Mouse (Mus musculus) T-helper 1 cell (primary cell): ENCODE results near the gene Fam102a.

ENCODE experiments used
- in situ Hi-C: fragments of 300-600 bp; cut with MboI, MseI; formaldehyde crosslinking; loops from one replicate; pipeline ENCODE4 v1.15.1; 2025; ENCODE audit warnings: high pct_unique_total_duplicates

The Fam102a gene

GRCm38 (mm10) chr2:32607262-32607947 is 72.3 kb downstream of the Fam102a start:
- in situ Hi-C loops, result loop anchor here (10.0 kb wide), 1 partner anchor 973 kb away; no protein-coding TSS in a partner anchor

DNA sequence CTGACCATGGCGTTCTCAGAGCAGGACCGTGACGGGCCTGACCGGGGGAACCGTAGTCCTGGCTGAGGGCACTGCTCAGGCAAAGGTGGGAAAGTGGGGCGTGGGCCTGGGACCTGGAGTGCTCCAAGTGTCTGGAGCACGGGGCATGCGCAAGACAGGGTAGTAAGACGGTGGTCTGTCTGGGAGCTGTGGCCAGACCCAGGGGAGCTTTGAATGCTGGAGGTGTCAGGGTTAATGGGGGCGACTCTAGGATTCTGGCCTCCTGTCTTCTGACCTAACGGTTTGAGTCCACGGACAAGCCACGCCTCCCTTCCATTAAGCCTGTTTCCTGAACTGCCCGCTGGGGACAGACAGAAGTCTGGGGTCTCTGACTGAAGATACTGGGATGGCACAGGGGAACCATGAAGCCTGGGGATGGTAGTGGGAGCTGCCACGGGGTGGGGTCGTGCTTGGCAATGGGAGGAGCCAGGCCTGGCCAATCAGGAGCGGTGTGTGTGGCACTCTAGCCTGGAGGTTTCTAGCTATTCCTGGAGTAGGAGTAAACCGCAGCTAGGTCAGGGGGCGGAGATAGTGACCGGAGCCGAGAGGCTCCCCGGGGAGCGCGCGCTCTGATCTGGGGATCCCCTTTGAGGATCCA is 73.1 kb downstream of the Fam102a start:
- in situ Hi-C loops, result loop anchor here (10.0 kb wide), 1 partner anchor 973 kb away; no protein-coding TSS in a partner anchor

DNA sequence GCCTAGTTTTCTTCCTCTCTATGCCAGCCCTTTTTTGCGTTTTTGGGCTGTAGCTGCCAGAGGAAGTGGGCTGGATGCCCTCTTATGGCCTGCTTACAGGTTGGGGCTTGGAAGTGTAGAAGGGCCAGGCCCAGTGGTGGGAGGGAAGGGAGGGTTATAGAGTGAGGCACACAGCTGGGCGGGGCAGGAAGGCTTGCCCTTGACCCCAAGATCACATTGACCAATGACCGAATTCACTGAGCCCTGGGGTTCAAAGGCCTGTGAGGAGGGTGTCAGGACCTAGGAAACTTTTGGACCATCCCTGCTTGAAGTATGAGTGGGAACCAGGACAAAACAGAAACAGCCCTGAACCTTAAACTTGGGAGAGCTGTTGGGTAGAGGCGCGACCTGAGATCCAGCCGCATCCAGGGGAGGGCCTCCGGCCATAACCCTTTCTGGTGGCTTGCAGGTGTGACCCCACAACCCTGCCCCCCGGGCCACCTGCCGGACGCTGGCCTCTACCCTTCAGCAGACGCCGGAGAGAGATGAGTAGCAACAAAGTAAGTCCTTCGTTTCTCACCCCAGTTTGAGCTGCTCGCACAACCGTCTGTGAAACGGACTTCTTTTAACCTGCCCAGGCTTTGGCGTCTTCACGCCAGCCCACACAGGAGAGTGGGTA is 73.8 kb downstream of the Fam102a start:
- in situ Hi-C loops, result loop anchor here (10.0 kb wide), 1 partner anchor 974 kb away; no protein-coding TSS in a partner anchor

DNA sequence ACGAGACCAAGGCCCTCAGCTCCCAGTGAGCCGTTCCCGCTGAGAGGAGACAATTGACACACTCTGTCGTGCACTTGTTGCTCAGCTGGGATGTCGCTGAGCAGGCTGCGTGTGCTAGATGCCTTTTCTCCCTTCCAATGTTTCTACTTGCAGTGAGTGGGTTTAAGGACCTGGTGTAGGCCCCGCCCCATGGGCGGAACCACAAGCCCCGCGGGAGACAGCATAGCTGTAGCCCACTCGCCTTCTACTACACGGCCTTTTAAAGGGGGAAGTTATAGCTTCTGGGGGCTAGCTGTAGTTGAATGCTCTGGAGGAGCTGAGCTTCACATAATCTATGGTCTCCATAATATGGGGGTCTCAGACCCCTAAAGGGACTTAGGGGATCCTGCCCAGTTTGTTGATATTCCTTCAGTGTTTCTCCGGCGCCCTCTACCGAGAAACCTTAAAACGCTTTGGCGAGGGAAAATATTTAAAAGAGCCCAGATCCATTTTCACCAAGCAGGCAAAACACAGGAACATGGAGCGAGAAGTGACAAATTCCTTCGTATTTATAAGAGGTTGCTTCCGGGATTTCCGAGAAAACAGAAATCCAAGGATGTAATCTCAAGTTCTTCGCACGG is 75.6 kb downstream of the Fam102a start:
- in situ Hi-C loops, result no loop called here

DNA sequence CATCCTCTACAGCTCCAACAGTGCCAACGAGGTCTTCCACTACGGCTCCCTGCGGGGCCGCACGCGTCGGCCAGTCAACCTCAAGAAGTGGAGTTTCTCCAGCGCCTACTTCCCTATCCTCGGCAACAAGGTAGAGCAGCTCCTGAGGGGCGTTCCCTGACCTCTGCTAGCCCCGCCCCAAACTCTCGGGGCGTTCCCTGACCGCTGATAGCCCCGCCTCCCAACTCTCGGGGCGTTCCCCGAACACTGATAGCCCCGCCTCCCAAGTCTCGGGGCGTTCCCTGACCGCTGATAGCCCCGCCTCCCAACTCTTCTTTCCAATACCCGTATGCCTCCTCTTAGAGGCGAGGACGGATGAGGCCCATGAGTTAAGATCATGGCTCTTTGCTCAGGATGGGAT is 77.1 kb downstream of the Fam102a start:
- in situ Hi-C loops, result no loop called here

- in situ Hi-C loops, result no loop called here
Observed at GRCm38 (mm10) chr2:32617109-32617508, 82.0 kb downstream of the Fam102a start.

GRCm38 (mm10) chr2:32617601-32618000 is 82.5 kb downstream of the Fam102a start:
- in situ Hi-C loops, result no loop called here

- in situ Hi-C loops, result no loop called here
Observed at GRCm38 (mm10) chr2:32618051-32618450, 82.9 kb downstream of the Fam102a start.
